Mouse (Mus musculus): ENCODE measurements around the gene Axdnd1. TPM values are rescaled to one million over a fixed set of nuclear protein-coding genes. Genes with fewer than 3 reads are reported as not detected.

Gene Axdnd1
- polyA plus RNA-seq (2012), result not detected in 2 replicates

DNA sequence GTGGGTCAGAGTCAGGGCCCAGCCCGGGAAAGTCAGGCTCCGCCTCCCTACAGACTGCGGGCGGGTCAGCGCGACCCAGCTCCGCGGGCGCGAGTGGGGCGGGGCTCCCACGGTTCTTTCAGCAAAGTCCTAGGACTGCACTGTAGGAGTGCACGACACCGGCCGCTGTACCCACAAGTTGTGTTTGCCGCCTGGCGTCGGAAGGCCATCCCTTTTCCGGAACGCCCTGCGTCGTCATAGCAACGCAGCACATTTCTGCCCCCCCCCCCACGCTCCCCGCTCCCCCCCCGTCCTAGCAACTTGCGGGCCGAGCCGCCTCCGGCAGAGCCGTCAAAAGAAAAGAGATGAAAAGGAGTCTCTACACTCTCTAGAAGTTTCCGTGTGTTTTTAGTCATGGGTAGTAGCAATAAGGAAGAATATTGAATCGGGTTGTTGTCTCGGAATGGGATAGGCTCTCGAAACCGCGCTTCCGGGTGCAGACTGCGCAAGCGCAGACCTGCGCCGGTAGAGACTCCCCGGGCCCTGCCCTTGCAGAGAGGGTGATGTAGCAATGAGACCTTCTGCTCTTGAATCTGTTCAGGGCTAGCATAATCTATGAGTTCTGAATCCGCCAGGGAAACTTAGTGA, at the start of gene Axdnd1:
Gene Axdnd1 (minus strand): TSS at position 489 of the 627 bp plus-strand sequence.

GRCm38 (mm10) chr1:156365740-156366139, 55.2 kb downstream of the Axdnd1 start, which contains the start of gene Gm2000:
TSS of gene Gm2000 (plus strand) at chr1:156366040.

DNA sequence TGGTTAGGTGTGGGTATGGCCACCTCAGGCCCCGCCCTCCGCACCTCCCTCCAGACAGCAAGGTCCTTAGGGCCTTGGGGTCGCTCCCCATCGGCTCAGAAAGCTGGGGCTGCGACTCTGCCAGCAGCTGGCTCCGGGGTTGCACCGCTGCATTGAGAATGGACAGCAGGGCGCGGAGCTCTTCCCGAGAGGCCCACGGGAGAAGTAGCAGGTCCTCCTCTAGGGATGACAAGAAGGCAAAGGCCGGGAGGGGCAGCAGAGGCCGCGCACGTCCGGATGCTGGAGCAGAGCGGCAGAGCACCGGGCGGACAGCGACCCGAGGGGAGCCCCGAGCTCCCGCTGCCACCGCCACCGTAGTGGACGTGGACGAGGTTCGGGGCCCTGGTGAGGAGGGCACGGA, 110.3 kb downstream of the Axdnd1 start, which contains the start of gene Nphs2:
Gene Nphs2 (plus strand): TSS at position 98 of the 400 bp plus-strand sequence.

DNA sequence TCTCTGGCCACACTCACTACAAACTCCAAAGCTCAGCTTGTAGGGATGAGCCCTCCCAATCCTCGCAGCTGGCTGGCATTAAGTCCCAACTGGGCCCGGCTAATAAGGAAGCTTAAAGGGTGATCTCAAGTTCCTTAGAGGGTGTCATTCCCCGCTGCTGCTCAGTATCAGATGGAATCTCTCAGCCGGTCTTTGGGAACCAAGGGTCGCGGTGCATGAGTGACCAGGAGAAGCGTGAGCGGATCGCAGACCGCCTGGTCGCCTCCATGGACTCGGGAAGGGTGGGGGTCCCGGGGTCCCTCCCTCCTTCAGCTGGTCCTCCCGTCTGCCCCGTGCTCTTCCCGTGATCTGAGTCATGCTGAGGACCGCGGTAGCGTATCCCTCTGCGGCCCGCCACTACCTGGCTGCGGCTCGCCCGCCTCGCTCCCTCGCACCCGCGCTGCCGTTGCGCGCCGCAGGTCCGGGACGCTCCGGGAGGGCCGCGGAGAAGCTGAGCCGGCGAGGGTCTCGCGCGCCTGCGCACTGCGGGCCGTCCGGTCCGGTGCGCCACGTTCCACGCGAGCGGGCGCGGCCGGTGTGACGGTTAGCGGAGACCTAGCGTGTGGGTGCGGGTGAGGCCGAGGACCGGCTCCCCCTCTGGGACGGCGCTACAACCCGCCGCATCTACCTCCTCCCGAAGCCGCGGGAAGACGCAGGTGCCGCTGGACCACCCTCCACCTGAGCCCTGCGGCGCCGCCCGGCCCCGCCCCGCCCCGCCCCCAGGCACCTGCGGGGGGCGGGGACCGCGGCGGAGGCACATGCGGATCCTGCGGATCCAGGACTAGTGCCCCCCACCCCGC, 117.8 kb downstream of the Axdnd1 start, which contains the start of gene Tdrd5:
Gene Tdrd5 (minus strand): TSS at position 754 of the 839 bp plus-strand sequence.

Other genes with a start within 250 kb of the Axdnd1 start
- gene Fam163a, start 216.1 kb downstream of the Axdnd1 start, polyA plus RNA-seq (2012), result 0.01 and 0.02 TPM in 2 replicates
- gene Tdrd5, start 117.5 kb downstream of the Axdnd1 start, polyA plus RNA-seq (2012), result not detected in 2 replicates
- 0.18 TPM in 1 of 2 replicates, not detected in the other for gene Nphs2, start 110.4 kb downstream of the Axdnd1 start, polyA plus RNA-seq (2012)
- 1,119 and 1,451 TPM in 2 replicates for gene Gm2000, start 55.1 kb downstream of the Axdnd1 start, polyA plus RNA-seq (2012)
- 14.9 and 61.8 TPM in 2 replicates for gene Soat1, start 53.2 kb upstream of the Axdnd1 start, polyA plus RNA-seq (2012)
- 0.27 and 0.50 TPM in 2 replicates for gene Gm10031, start 102.9 kb upstream of the Axdnd1 start, polyA plus RNA-seq (2012)
- gene Abl2, start 137.6 kb upstream of the Axdnd1 start, polyA plus RNA-seq (2012), result 18.2 and 28.4 TPM in 2 replicates

Measured in megakaryocyte-erythroid progenitor cell, adult 5 weeks (primary cell).